Mouse (Mus musculus) small intestine, adult 2 months (tissue): ENCODE measurements around the gene Deup1.

Source experiments
- CTCF ChIP-seq: fragments of 200-500 bp; IDR thresholded peaks from 2 replicates; pipeline ENCODE4 v1.5.1; 2012; ENCODE audit warnings: low read depth, mild to moderate bottlenecking, control low read depth, inconsistent platforms, low read length, moderate library complexity, mixed read lengths; ENCODE audit not compliant: insufficient replicate concordance, insufficient read length; ENCODE audit errors: extremely low read depth
- POLR2A ChIP-seq: fragments of 200-500 bp; IDR thresholded peaks from 2 replicates; pipeline ENCODE4 v1.6.1; 2012; ENCODE audit warnings: low read depth, mild to moderate bottlenecking, control low read depth, inconsistent platforms, low read length, moderate library complexity

DNA sequence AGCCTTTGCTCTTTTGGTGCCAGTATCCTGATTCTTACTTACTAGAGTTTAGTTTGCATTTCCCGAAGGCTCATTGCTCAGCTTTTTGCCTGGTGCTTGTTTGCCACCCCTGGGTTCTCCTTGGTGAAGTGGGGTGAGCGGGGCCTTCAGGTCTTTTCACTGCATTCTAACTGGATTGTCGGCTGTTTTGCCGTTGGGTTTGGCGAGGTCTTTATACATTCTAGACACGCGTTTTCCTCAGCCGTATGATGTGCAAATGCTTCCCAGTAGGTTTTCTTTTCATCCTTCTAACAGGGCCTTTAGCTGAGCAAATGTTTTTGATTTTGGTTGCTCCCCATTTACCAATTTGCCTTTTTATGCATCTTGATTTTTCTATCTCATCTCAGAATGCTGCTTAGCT, 74.4 kb downstream of the Deup1 start:
- no peak for TF ChIP-seq CTCF
- TF ChIP-seq POLR2A, result no peak
